ENCODE assay signal across 9 mouse cellular contexts in the genomic region with DNA sequence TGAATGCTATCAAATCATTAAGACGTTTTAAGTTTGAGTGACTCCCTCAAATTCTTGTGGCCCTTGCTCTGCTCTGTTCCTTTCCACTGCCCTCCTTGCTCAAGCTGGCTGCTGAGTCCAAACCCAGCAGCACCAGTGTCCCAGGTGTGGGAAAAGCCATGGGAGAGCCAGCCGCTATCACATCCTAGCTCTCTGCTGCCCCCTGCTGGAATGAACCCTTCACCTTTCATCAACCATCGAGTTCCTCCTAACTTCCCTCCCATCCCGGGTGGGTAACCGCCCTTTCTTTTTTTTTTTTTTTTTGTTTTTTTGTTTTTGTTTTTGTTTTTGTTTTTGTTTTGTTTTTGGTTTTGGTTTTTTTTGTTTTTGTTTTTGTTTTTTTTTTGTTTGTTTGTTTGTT.
DNase-seq lines count a peak whose midpoint lies in the region; ATAC-seq and TF ChIP-seq lines count a peak whose summit lies in the region.
"Had no signal": no experiment of that assay in that cellular context is flagged by ENCODE, and none has a peak within 500 bp of the region (broad histone marks: within the 10 kb centered on the region; RNA-seq: fewer than 3 reads in every experiment).

No protein-coding gene starts in this region.

- TF ChIP-seq EP300 in heart, adult 2 months (IDR thresholded peaks at IDR 0.05; ENCODE audit: insufficient read depth, low read depth, low read length) = no peak

- H3K4me3 ChIP-seq in heart, adult 2 months = no peak overlapping the region

- H3K27ac ChIP-seq in heart, adult 2 months = no peak overlapping the region
- H3K27ac ChIP-seq: macrophage had no signal

- H3K27me3 ChIP-seq in heart, adult 2 months (ENCODE audit: control insufficient read depth, insufficient read depth, low read length) = no peaks in the 10 kb centered on the region

- peak; percentile 77 for TF ChIP-seq CTCF in heart, adult 2 months (IDR thresholded peaks at IDR 0.05)

- intact Hi-C loops in heart, adult 2 months (cut with DNase I) = loop anchor here (2.0 kb wide), 1 partner anchor 536 kb away; no protein-coding TSS in a partner anchor
- intact Hi-C loops in heart, postnatal 25 days (cut with DNase I) = loop anchor here (5.0 kb wide), 1 partner anchor 535 kb away; no protein-coding TSS in a partner anchor

- no peaks in the 10 kb centered on the region for H3K4me1 ChIP-seq in heart, adult 2 months (ENCODE audit: control insufficient read depth, insufficient read depth, low read length)

- H3K36me3 ChIP-seq in heart, adult 2 months (ENCODE audit: control insufficient read depth, insufficient read depth, low read length) = no peaks in the 10 kb centered on the region

- H3K79me2 ChIP-seq in heart, adult 2 months (replicated peaks; ENCODE audit: control insufficient read depth, insufficient read depth, low read length) = no peaks in the 10 kb centered on the region

- 50% methylated on average over 5 of the region's 5 CpGs for WGBS in heart, adult 2 months

- H3K9ac ChIP-seq in heart, adult 2 months (ENCODE audit: low read depth, low read length) = no peak overlapping the region

- no peak for TF ChIP-seq POLR2A in heart, adult 2 months (IDR thresholded peaks at IDR 0.05; ENCODE audit: insufficient read depth, low read depth, low read length)

- peak; percentile 97 for ATAC-seq in megakaryocyte progenitor cell, adult 5-6 weeks (replicated peaks; ENCODE audit: poor library complexity)

- peak; percentile 33 to 69 for DNase-seq in heart, adult 2 months
- no peak for DNase-seq in heart, postnatal 25 days (ENCODE audit: low spot score)
- DNase-seq in Muller cell, postnatal 12 days (ENCODE audit: inconsistent ontology term) = peak; percentile 12
- DNase-seq in cerebellum, adult 9-10 months = peak; percentile 34
- peak; percentile 12 for DNase-seq in gastrocnemius, postnatal 25 days
- DNase-seq in layer of hippocampus, postnatal 14 days (ENCODE audit: low spot score in 2 of 2) = peak; percentile 22 to 33
- DNase-seq in testis, postnatal 10 days (ENCODE audit: low spot score) = peak; percentile 87
